Mouse (Mus musculus) adipocyte (in vitro differentiated cells): ENCODE data around the gene Grik5.

Source experiments
- DNase-seq: peaks from one replicate; pipeline ENCODE4 v3.0.0-alpha.2; 2016; ENCODE audit warnings: low spot score

The Grik5 gene

GRCm38 (mm10) chr7:25031528-25031927 is 40.6 kb downstream of the Grik5 start:
- peak; percentile 7 for DNase-seq

- peak; percentile 78 for DNase-seq
Observed at GRCm38 (mm10) chr7:25030032-25030753, 42.0 kb downstream of the Grik5 start.

DNA sequence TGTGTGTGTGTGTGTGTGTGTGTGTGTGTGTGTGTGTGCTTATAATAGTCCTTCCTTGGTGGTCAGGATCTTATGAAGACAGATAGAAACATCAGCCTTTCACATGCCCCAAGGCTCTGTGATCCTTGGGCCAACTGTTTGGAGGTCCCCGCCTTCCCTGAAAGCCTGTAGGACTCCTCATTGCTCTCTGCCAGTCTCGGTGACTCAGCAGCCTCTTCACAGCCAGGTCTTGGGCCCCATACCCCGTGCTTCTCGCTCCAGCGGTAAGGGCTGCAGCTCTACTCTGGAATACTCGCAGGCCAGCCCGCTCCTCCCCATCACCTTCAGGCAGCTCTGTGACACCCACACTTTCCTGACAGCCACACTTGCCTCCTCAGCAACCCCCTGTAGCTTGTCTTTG is 45.7 kb downstream of the Grik5 start:
- peak; percentile 22 for DNase-seq

DNA sequence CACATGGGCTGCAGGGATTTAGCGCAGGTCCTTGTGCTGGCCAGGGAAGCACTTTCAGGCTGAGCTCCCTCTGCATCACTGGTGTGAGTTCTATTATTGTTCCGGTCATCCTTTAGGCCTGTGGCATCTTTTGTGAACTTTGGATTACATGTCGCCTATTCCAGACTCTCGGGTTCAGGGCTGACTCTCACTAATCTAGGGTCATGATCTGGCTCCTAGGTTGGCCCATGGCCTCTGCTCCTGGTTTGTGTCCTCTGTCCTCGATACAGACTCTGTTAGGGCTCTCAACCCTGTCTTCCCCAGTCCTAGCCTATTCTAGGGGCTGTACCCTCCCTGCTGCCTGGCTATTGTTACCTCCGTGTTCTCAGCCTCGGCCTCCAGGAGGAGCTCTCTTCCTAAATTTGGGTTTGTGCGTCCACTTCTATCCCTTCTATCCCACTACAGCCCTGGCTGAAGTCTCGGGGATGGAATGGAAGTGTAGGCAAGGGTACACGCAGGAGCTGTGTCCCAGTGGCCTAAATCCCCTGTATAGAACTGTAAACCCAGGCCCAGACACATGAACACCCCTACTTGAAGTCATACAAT is 46.2 kb downstream of the Grik5 start:
- peak; percentile 68 for DNase-seq

- DNase-seq, result no peak
Observed at GRCm38 (mm10) chr7:25011592-25011991, 60.6 kb downstream of the Grik5 start.

DNA sequence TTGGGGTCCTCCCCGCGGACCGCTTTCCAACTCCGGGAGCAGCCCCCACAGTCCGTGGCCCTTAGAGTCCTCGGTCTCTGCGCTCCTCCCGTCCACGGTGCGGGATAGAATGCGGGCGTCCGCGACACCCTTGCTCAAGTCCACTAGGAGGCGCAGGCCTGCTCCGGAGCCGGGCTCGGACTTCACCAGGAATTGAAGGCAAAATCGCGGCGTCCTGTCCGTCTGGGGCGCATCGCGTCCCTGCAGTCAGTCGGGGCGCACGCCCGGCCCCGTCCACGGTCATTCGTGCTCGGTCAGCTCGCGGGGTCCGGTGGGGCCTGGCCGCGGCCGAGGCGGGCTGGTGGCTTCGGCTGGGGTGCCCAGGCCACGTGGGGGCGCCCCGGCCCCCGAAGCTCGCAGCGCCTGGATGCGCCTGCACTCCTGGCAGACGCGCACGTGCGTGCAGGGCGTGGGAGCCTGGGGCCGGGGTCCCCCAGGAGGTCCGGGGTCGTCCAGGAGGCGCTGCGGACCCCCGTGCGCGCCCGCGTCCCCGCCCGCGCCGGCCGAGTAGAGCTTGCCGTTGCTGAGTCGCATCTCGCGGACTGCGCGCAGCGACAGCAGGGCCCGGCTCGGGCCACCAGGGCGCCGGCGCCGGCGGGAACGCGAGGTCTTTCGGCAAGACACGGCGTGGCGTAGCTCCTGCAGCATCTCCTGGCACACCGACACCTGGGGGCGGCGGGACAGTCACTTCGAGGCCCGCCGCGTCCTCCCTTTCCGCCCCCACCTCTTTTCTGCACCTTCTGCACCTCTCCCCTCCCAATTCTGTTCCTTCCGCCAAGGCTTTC is 61.8 kb downstream of the Grik5 start:
- no peak for DNase-seq

GRCm38 (mm10) chr7:25009099-25009700 is 62.9 kb downstream of the Grik5 start:
- DNase-seq, result no peak

DNA sequence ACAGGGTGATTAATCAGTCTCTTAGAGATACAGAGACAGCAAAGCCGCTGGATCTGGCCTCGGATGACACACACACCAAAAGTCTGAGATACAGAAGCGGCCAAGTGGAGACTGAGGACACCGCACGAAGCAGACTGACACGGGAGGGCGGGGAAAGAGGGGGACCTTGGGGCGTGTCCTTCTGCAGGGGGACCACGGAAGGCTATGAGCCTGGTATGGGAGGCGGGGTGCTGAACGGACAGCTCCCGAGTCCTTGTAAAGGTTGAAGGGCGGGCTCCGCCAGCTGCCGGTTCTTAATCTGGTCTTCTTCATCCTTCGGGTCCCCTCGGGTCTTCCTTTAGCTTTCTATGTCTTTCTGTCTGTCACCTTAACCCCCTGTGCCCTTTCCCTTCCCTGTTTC is 63.5 kb downstream of the Grik5 start:
- no peak for DNase-seq

DNA sequence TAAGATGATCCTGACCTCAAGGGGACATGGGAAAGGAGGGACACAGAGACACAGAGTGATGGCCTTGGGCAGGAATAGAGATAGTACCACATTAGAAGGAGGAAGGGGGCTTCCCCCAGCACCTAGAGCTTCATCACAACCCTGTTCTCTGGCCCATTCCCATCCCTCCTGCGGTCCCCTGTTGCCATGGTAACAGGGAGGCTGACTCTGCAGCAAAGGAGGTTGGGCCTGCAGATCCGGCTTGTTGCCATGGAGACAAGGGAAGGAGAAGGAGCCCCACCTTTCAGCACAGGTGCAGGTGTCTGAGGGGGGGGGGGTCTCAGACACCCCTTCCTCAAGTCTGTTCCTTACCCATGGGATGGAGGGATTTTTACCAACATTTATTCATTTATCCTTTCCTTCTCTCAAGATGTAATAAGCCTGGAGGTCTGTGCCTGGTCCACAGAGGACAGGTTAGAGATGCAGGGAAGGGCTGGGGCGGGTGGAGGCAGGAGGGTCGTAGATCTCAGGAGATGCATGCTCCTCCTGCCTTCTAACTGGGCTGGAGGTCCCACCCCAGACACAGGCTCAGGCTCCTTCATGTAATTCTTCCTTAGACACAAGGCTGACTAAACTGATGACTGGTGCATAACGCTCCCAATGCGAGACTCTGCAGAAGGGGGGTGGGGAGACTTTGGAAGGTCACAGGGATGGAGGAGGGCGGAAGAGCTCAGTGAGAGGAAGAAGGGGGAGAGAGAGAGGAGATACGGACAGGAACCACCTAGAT is 64.4 kb downstream of the Grik5 start:
- DNase-seq, result no peak

DNA sequence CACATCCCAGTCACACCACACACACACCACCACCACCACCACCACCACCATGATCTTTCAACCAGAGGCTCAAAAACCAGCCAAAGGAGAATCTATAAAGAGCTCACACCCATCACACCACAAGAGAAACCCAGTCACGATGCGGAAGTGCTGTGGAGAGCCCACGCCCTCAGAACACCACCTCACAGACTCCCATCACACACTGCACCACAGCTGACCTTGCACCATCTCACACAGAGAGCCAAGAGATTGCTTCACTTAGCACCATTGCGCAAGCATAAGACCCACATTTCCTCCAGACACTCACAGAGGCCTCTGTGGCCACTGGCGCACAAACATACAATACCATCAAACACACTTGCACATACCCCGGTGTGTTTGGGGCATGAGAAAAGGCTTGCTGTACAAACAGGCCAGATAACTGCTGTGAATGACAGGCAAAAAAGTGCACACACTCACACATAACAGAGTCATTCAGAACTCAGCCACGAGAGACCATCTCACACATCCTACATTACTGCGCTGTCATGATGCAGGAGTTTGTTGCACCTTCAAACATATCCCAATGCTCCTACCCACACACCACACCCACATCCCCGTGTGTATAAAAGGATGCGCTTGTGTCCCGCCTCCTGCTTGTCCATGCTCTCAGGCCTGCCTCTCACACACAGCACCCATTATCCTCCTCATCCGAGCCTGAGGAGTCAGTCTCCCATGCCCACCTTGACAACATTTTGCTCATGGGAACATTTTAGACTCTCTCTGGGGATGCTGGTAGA is 65.4 kb downstream of the Grik5 start:
- DNase-seq, result peak; percentile 61

GRCm38 (mm10) chr7:25006171-25006570 is 66.0 kb downstream of the Grik5 start:
- DNase-seq, result no peak

- no peak for DNase-seq
Observed at GRCm38 (mm10) chr7:25005421-25006065, 66.6 kb downstream of the Grik5 start, which contains the start of gene Atp1a3. TSS of gene Atp1a3 (minus strand) at chr7:25005958.

DNA sequence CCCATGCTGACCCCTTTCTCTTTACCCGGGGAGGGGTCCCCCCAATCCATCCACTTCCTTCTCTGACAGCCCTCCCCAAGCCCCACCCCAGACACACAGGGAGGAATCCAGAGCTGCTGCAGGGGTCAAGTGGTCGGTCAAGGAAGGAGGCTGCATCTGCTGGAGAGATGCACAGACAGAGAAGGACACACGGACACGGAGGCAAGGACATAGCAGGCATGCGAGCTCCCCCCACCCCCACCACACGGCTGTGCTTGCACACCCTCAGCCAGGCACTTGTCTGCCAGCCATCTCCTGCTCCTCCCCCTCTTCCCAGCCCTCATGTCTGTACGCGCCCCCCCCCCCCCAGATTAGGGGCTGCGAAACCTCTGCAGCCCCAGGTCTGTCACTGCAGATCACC is 67.3 kb downstream of the Grik5 start:
- no peak for DNase-seq

DNA sequence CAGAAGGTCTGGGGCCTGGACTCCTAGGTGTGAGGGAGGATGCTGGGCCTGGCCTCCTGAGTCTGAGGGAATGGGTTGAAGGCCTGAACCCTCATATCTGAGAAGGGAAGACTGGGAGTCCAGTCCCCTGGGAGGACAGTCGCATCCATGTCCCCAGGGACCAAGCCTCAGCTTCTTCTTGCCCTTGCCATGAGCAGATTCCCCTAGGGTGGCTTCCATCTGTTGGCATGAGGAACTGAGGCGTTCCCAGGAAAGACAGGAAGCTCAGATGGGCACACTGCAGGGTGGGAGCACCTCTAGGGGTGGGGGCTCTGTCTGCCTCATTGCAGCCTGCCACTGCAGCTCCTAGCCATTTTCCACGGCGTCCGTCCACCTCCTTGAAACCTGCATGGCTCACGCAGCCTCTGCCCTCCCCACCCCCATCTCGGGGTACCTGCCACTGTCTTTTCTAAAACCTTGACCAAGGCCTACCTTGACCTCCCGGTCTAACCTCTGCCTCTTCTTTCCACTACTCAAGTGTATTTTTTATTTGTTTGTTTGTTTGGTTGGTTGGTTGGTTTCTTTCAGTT is 68.2 kb downstream of the Grik5 start:
- DNase-seq, result no peak

GRCm38 (mm10) chr7:25003291-25003690 is 68.9 kb downstream of the Grik5 start:
- no peak for DNase-seq

DNA sequence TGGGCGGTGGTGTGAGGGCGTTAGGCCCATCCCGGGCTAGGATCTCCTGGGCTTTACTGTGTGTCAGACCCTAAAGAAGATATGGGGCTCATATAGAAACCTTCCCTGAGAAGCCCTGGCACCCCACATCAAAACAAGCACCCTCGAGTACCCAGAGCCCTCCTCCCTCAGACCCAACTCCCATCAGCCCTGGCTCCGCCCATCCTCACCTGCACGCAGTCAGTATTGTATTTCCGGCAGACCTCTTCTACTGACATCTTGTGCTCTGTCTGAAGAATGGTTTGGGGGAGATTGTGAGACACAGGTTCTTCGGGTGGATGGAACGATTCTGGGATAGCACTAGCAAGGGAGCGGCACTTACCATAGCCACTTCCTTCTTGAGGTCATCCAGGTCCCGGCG is 71.4 kb downstream of the Grik5 start:
- no peak for DNase-seq

DNA sequence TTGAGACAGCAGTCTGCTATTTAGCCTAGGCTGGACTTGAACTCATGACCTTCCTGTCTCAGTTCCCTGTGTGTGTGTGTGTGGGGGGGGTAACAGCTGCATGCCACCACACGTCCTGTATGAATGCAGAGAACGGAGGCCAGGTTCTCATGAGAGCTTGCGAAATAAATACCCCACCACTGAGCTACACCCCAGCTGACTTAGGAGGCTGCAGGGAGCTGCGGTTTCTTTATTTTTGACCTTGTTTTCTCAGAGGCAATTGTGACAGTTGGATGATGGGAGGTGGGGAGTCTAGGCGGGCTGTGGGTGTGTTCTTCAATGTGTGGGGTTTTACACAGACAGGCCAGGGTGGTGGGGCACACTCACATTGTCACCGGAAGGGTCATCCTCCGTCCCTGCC is 71.9 kb downstream of the Grik5 start:
- DNase-seq, result no peak

DNA sequence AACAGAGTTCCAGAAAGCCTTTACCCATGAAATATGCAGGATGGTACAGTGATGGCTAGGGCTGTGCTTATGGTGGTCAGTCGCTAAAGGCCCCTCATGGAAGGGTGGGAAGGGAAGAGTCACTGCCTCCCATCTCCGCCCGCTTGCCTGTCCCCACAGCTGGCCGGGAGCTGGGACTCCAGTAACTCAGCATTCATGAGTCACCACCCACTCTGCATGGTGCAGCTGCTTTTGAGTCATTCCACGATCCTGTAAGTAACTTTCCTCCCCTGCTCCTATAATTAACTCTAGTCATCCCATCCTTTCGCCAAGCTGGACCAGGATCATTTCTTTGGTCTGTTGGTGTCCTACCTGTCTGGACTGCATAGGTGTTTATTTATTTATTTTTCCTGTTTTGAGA is 79.1 kb downstream of the Grik5 start:
- no peak for DNase-seq

GRCm38 (mm10) chr7:24990478-24990877 is 81.7 kb downstream of the Grik5 start:
- no peak for DNase-seq

DNA sequence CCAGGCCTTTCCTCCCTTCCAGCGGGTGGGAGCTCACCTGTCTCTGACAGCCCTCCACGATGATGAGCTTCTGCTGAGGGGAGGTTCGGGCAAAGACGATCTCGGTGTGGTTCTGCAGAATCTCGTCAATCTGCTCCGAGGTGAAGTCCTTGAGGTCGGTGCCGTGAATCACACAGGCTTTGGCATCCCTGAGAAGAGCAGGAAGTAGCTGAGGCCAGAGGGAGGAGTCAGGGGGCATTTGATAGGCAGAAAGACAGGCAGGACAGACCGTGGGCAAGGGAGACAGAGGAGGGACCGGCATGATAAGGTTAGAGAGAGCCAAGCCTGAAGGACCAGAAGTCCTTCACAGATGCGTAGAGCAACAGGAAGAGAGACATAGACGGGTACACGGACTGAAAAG is 84.2 kb downstream of the Grik5 start:
- no peak for DNase-seq
